Mouse (Mus musculus) cortical plate, adult 2 months (tissue): ENCODE measurements around the gene Nat14.
A peak's percentile ranks its signal among the peaks of the same experiment; 100 is the strongest.

Source experiments
- CTCF ChIP-seq: fragments of 200-500 bp; IDR thresholded peaks from 2 replicates; pipeline ENCODE4 v1.5.1; 2011; ENCODE audit warnings: mild to moderate bottlenecking, control low read depth, low read length; ENCODE audit not compliant: insufficient read depth; ENCODE audit errors: extremely low read depth
- POLR2A ChIP-seq: fragments of 200-500 bp; IDR thresholded peaks from 2 replicates; pipeline ENCODE4 v1.6.1; 2011; ENCODE audit warnings: mild to moderate bottlenecking, low read length, control low read depth; ENCODE audit not compliant: insufficient read depth; ENCODE audit errors: extremely low read depth

GRCm38 (mm10) chr7:4938456-4938855, 16.6 kb downstream of the Nat14 start:
- TF ChIP-seq CTCF: peak; percentile 83
- TF ChIP-seq POLR2A: no peak
